Mouse (Mus musculus) MEL (cell line): Measurements from ENCODE around the gene Olfr808.

Experiments
- ELF1 ChIP-seq: IDR thresholded peaks from 2 replicates; pipeline ENCODE4 v1.6.1; 2014; ENCODE audit warnings: low read depth, mild to moderate bottlenecking, inconsistent platforms, low read length, improper control_type of control experiment, moderate library complexity
- MAFK ChIP-seq: IDR thresholded peaks from 2 replicates; pipeline ENCODE4 v1.6.1; 2011; ENCODE audit warnings: low read depth, mild to moderate bottlenecking, low read length, improper control_type of control experiment, borderline replicate concordance
- POLR2AphosphoS2 ChIP-seq: IDR thresholded peaks from 2 replicates; pipeline ENCODE4 v1.6.1; 2011; ENCODE audit warnings: low read length, improper control_type of control experiment
- TAL1 ChIP-seq: IDR thresholded peaks from 2 replicates; pipeline ENCODE4 v1.6.1; 2012; ENCODE audit warnings: mild to moderate bottlenecking, inconsistent platforms, low read length, moderate library complexity, mixed read lengths

DNA sequence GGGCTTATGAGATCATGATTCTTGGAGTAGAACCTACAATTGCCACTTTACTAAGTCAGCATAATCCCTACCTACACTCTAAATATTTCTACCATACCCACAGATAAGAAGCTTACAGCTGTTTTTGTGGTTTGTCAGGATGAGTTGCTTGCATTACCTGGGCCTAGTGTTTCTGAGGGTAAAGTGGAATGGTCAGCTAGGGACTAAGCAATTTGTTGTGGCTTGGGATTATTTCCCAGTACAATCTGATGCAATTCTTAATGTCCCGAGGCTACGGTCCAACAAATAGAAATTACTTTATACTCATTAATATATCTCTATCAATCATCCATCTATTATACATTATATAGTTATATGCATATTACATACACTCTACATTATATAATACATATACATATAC lies 36.0 kb upstream of the Olfr808 start, which contains the start of gene Olfr805:
- TF ChIP-seq TAL1: no peak
- TF ChIP-seq POLR2AphosphoS2: no peak
- no peak for TF ChIP-seq MAFK
- no peak for TF ChIP-seq ELF1
